Mouse (Mus musculus) frontal cortex, postnatal 14 days (tissue): ENCODE data around the gene Gm8229.
"Not testable (repeated sequence)": the region's sequence is repeated elsewhere in the genome, so short reads cannot be mapped to it uniquely, and the experiment has no call there.

Source experiments
- DNase-seq, 2 experiments: peaks; one replicate each; pipeline ENCODE4 v3.0.0; 2022; ENCODE audit warnings: low spot score in 2 of 2

Gene Gm8229

GRCm38 (mm10) chr14:44365057-44365456 lies at the start of gene Gm8229:
Gene Gm8229, plus strand, starts transcription at chr14:44365357.
- DNase-seq = not testable (repeated sequence)

GRCm38 (mm10) chr14:44338484-44338883 lies 26.7 kb upstream of the Gm8229 start, which contains the start of gene Gm5930:
Gene Gm5930, minus strand, starts transcription at chr14:44338584.
- not testable (repeated sequence) for DNase-seq

GRCm38 (mm10) chr14:44361416-44361815 lies 3.7 kb upstream of the Gm8229 start:
- DNase-seq = not testable (repeated sequence)

DNA sequence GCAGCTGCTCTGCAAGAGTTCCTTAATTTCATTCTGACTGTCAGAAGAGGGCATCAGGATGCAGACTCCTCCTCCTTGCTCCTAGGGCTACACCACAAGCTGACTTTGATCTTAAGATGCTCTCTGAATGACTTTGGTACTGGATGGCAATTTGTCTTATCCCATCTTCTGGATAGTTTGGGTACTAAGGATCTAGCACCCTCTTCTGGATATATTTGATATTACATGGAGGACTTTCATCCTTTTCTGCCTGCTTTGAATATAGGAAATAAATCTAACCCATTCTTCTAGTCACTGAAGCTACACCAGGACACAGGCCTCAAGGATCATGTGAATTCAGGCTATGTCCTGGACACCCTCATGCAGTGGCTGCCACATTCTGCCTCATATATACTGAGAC lies 2.9 kb upstream of the Gm8229 start:
- not testable (repeated sequence) for DNase-seq

- DNase-seq = not testable (repeated sequence)
Observed at GRCm38 (mm10) chr14:44384233-44384632, 19.1 kb downstream of the Gm8229 start.

DNA sequence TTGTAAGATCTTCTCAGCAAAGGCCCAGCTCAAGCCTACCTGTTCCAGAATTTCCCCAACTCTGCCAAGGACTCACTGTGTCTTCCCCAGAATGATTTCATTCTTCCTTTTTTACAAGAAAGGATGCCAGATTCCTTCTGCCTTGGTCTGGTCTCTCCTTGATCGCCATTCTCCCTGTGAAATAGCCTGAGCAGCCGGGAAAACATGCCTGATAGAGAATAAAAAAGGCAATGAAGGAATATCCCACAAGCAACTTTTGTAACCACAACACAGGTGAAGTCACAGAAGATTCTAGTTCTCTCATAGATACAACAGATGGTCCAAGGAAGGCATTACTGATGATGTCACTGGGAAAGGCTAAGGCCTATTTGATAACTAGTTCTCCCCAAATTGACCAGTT lies 45.4 kb downstream of the Gm8229 start, which contains the start of gene Gm3371:
TSS of gene Gm3371 (minus strand) at position 101 of the 400 bp plus-strand sequence.
- not testable (repeated sequence) for DNase-seq
